Mouse (Mus musculus) embryonic facial prominence, embryonic 14.5 days (tissue): ENCODE measurements around the gene Cspg5. TPM values are rescaled to one million over a fixed set of nuclear protein-coding genes. Genes with fewer than 3 reads are reported as not detected.
A peak's percentile ranks its signal among the peaks of the same experiment; 100 is the strongest.

Source experiments
- ATAC-seq: fragments of 200-750 bp; cut with Nextera tagmentation; 2 replicates; pipeline ENCODE4 v1.8.0; 2017; ENCODE audit warnings: low read depth, moderate number of reproducible peaks, moderate TSS enrichment
- DNase-seq: peaks from one replicate; pipeline ENCODE4 v3.0.0-alpha.2; 2015; ENCODE audit warnings: low spot score
- H3K27ac ChIP-seq: fragments of 300-500 bp; sonication (generic); replicated peaks from 2 replicates; pipeline ENCODE4 v1.5.1; 2014; ENCODE audit warnings: low read depth, mild to moderate bottlenecking, low read length, moderate library complexity
- H3K27me3 ChIP-seq: fragments of 300-500 bp; sonication (generic); replicated peaks from 2 replicates; pipeline ENCODE4 v1.6.1; 2014; ENCODE audit warnings: low read length; ENCODE audit not compliant: control insufficient read depth, insufficient read depth
- H3K36me3 ChIP-seq: fragments of 300-500 bp; sonication (generic); 2 replicates; pipeline ENCODE4 v1.6.1; 2014; ENCODE audit warnings: low read length, mixed read lengths; ENCODE audit not compliant: control insufficient read depth, insufficient read depth
- H3K4me1 ChIP-seq: fragments of 300-500 bp; sonication (generic); 2 replicates; pipeline ENCODE4 v1.6.1; 2014; ENCODE audit warnings: antibody characterized with exemption, low read length; ENCODE audit not compliant: control insufficient read depth, insufficient read depth
- H3K4me2 ChIP-seq: fragments of 300-500 bp; sonication (generic); 2 replicates; pipeline ENCODE4 v1.6.1; 2014; ENCODE audit warnings: low read depth, mild to moderate bottlenecking, low read length, moderate library complexity, mixed read lengths
- H3K4me3 ChIP-seq: fragments of 300-500 bp; sonication (generic); 2 replicates; pipeline ENCODE4 v1.5.1; 2014; ENCODE audit warnings: low read depth, mild to moderate bottlenecking, low read length
- H3K9ac ChIP-seq: fragments of 300-500 bp; sonication (generic); 2 replicates; pipeline ENCODE4 v1.6.1; 2014; ENCODE audit warnings: low read depth, mild to moderate bottlenecking, low read length, moderate library complexity, mixed read lengths
- H3K9me3 ChIP-seq: fragments of 300-500 bp; sonication (generic); 2 replicates; pipeline ENCODE4 v1.6.1; 2016; ENCODE audit warnings: low read length; ENCODE audit not compliant: control insufficient read depth
- WGBS: fragments of 180-500 bp; shearing (Covaris S2); extraction: QIAGEN DNeasy Blood & Tissue Kit; methylation state at CpG from one replicate; pipeline ENCODE4 v1.1.7; 2014; 5-methylcytosine and 5-hydroxymethylcytosine counted together
- polyA plus RNA-seq: library from polyadenylated mRNA; unstranded; fragments of >200 nt; fragmentation: Nextera tagmentation; extraction: Ambion mirVana; gene quantifications from 2 replicates; pipeline ENCODE4 v1.2.1, GENCODE M21; 2014

Cspg5 gene
- polyA plus RNA-seq, 1 experiment from 2014 or later: 8.3 TPM

GRCm38 (mm10) chr9:110246321-110246640 is 2.7 kb downstream of the Cspg5 start:
- 0 out of 2 replicates have a peak, but pooled peaks have one; percentile 1 for ATAC-seq
- Histone ChIP-seq H3K9ac (peak overlapping the region; percentile 64), H3K27ac (no peak overlapping the region), H3K4me1 (peaks cover 13% of the 10 kb centered on the region), H3K4me3 (peak overlapping the region; percentile 64), H3K4me2 (peak overlapping the region; percentile 100), H3K9me3 (no peaks in the 10 kb centered on the region), H3K36me3 (0 out of 2 replicates have a peak, but pooled peaks cover under 1% of the 10 kb centered on the region), H3K27me3 (peaks cover 9% of the 10 kb centered on the region; the same call in 1 of the 2 replicates)
- no peak for DNase-seq
- 33% methylated on average over 5 of the region's 13 CpGs for WGBS

- Histone ChIP-seq H3K4me3 (no peak overlapping the region), H3K27me3 (peaks cover 9% of the 10 kb centered on the region; the same call in 1 of the 2 replicates), H3K9ac (no peak overlapping the region), H3K4me1 (peaks cover 13% of the 10 kb centered on the region), H3K36me3 (no peaks in the 10 kb centered on the region), H3K4me2 (no peak overlapping the region), H3K9me3 (no peaks in the 10 kb centered on the region), H3K27ac (no peak overlapping the region)
- ATAC-seq: no peak
- WGBS: 90% methylated on average over 10 of the region's 10 CpGs
- no peak for DNase-seq
Observed at GRCm38 (mm10) chr9:110247049-110247448, 3.5 kb downstream of the Cspg5 start.

- Histone ChIP-seq H3K9ac (no peak overlapping the region), H3K4me2 (no peak overlapping the region), H3K36me3 (no peaks in the 10 kb centered on the region), H3K27me3 (peaks cover 9% of the 10 kb centered on the region; the same call in 1 of the 2 replicates), H3K27ac (no peak overlapping the region; the same call in 1 of the 2 replicates), H3K9me3 (no peaks in the 10 kb centered on the region), H3K4me3 (no peak overlapping the region), H3K4me1 (peaks cover 13% of the 10 kb centered on the region)
- ATAC-seq: no peak
- DNase-seq: no peak
- WGBS: 80% methylated on average over 2 of the region's 2 CpGs
Observed at GRCm38 (mm10) chr9:110248861-110249260, 5.3 kb downstream of the Cspg5 start.

- peaks cover 13% of the 10 kb centered on the region for H3K4me1 ChIP-seq
- H3K4me3 ChIP-seq: no peak overlapping the region; the same call in 1 of the 2 replicates
- DNase-seq (peak; percentile 70), ATAC-seq (peak; percentile 42)
- H3K9ac ChIP-seq: peak overlapping the region; percentile 43; the same call in 1 of the 2 replicates
- no peaks in the 10 kb centered on the region for H3K9me3 ChIP-seq
- H3K36me3 ChIP-seq: no peaks in the 10 kb centered on the region
- WGBS: 6% methylated on average over 11 of the region's 11 CpGs
- peak overlapping the region; percentile 78 for H3K27ac ChIP-seq
- peaks cover 2% of the 10 kb centered on the region; the same call in 1 of the 2 replicates for H3K27me3 ChIP-seq
- peak overlapping the region; percentile 33 for H3K4me2 ChIP-seq
Observed at GRCm38 (mm10) chr9:110249823-110250543, 6.4 kb downstream of the Cspg5 start.

GRCm38 (mm10) chr9:110250776-110251175 is 7.2 kb downstream of the Cspg5 start:
- Histone ChIP-seq H3K27me3 (no peaks in the 10 kb centered on the region), H3K4me2 (no peak overlapping the region), H3K4me3 (no peak overlapping the region), H3K27ac (no peak overlapping the region), H3K9ac (no peak overlapping the region), H3K4me1 (peaks cover 13% of the 10 kb centered on the region), H3K9me3 (no peaks in the 10 kb centered on the region), H3K36me3 (no peaks in the 10 kb centered on the region)
- 82% methylated on average over 14 of the region's 14 CpGs for WGBS
- DNase-seq: no peak
- no peak for ATAC-seq

GRCm38 (mm10) chr9:110255407-110256019 is 11.9 kb downstream of the Cspg5 start:
- no peak overlapping the region for H3K4me3 ChIP-seq
- peaks cover under 1% of the 10 kb centered on the region for H3K4me1 ChIP-seq
- no peaks in the 10 kb centered on the region for H3K27me3 ChIP-seq
- H3K9me3 ChIP-seq: no peaks in the 10 kb centered on the region
- H3K4me2 ChIP-seq: no peak overlapping the region
- WGBS: 76% methylated on average over 15 of the region's 15 CpGs
- H3K27ac ChIP-seq: no peak overlapping the region
- DNase-seq (peak; percentile 63), ATAC-seq (peak; percentile 80; the same call in 1 of the 2 replicates)
- no peaks in the 10 kb centered on the region for H3K36me3 ChIP-seq
- H3K9ac ChIP-seq: no peak overlapping the region

GRCm38 (mm10) chr9:110258646-110259045 is 15.1 kb downstream of the Cspg5 start:
- H3K36me3 ChIP-seq: no peaks in the 10 kb centered on the region
- H3K27ac ChIP-seq: no peak overlapping the region
- no peaks in the 10 kb centered on the region for H3K27me3 ChIP-seq
- 73% methylated on average over 6 of the region's 6 CpGs for WGBS
- DNase-seq (no peak), ATAC-seq (no peak)
- H3K4me2 ChIP-seq: no peak overlapping the region
- no peaks in the 10 kb centered on the region for H3K4me1 ChIP-seq
- no peak overlapping the region for H3K4me3 ChIP-seq
- H3K9ac ChIP-seq: no peak overlapping the region
- H3K9me3 ChIP-seq: no peaks in the 10 kb centered on the region

- H3K4me2 ChIP-seq: no peak overlapping the region
- no peak for ATAC-seq
- H3K27me3 ChIP-seq: no peaks in the 10 kb centered on the region
- H3K27ac ChIP-seq: no peak overlapping the region
- no peak overlapping the region for H3K9ac ChIP-seq
- no peaks in the 10 kb centered on the region for H3K4me1 ChIP-seq
- H3K4me3 ChIP-seq: no peak overlapping the region
- no peaks in the 10 kb centered on the region for H3K36me3 ChIP-seq
- H3K9me3 ChIP-seq: no peaks in the 10 kb centered on the region
- 74% methylated on average over 3 of the region's 3 CpGs for WGBS
- DNase-seq: no peak
Observed at GRCm38 (mm10) chr9:110259118-110259517, 15.5 kb downstream of the Cspg5 start.
